Mouse (Mus musculus) heart, adult 11 months (tissue): ENCODE results near the gene Bloc1s1.

Experiments
- DNase-seq: peaks from one replicate; pipeline ENCODE4 v3.0.0; 2022

Gene Bloc1s1

GRCm38 (mm10) chr10:128904812-128905211 is 19.0 kb downstream of the Bloc1s1 start:
- no peak for DNase-seq

- peak; percentile 90 for DNase-seq
Observed at GRCm38 (mm10) chr10:128902409-128902988, 21.3 kb downstream of the Bloc1s1 start.

GRCm38 (mm10) chr10:128901409-128901808 is 22.4 kb downstream of the Bloc1s1 start:
- no peak for DNase-seq

- peak; percentile 84 for DNase-seq
Observed at GRCm38 (mm10) chr10:128900698-128901097, 23.1 kb downstream of the Bloc1s1 start, which contains the start of gene Cd63. Cd63 (plus strand) TSS chr10:128900989.

GRCm38 (mm10) chr10:128899759-128900490 is 23.9 kb downstream of the Bloc1s1 start:
- no peak for DNase-seq

GRCm38 (mm10) chr10:128897501-128897900 is 26.3 kb downstream of the Bloc1s1 start:
- DNase-seq: no peak

- DNase-seq: no peak
Observed at GRCm38 (mm10) chr10:128896807-128897206, 27.0 kb downstream of the Bloc1s1 start.

GRCm38 (mm10) chr10:128895952-128896693 is 27.7 kb downstream of the Bloc1s1 start:
- peak; percentile 94 for DNase-seq

- peak; percentile 93 for DNase-seq
Observed at GRCm38 (mm10) chr10:128895437-128895836, 28.4 kb downstream of the Bloc1s1 start.

- peak; percentile 82 for DNase-seq
Observed at GRCm38 (mm10) chr10:128892246-128892645, 31.6 kb downstream of the Bloc1s1 start.

- DNase-seq: peak; percentile 96
Observed at GRCm38 (mm10) chr10:128891296-128892094, 32.3 kb downstream of the Bloc1s1 start, which contains the start of gene Gdf11. Gdf11 (minus strand) TSS chr10:128891718.

- peak; percentile 92 for DNase-seq
Observed at GRCm38 (mm10) chr10:128890383-128891295, 33.2 kb downstream of the Bloc1s1 start.

GRCm38 (mm10) chr10:128889846-128890245 is 34.0 kb downstream of the Bloc1s1 start:
- no peak for DNase-seq

- peak; percentile 90 for DNase-seq
Observed at GRCm38 (mm10) chr10:128888941-128889827, 34.7 kb downstream of the Bloc1s1 start.

GRCm38 (mm10) chr10:128882067-128882466 is 41.8 kb downstream of the Bloc1s1 start:
- peak; percentile 72 for DNase-seq

- DNase-seq: peak; percentile 39
Observed at GRCm38 (mm10) chr10:128878811-128879210, 45.0 kb downstream of the Bloc1s1 start.

GRCm38 (mm10) chr10:128878291-128878690 is 45.5 kb downstream of the Bloc1s1 start:
- DNase-seq: no peak

- peak; percentile 53 for DNase-seq
Observed at GRCm38 (mm10) chr10:128870341-128870740, 53.5 kb downstream of the Bloc1s1 start.
